Mouse (Mus musculus) MN1 (cell line): ENCODE results near the gene Dock6.
"Not testable (repeated sequence)": the region's sequence is repeated elsewhere in the genome, so short reads cannot be mapped to it uniquely, and the experiment has no call there.

Source experiments
- DNase-seq: peaks from one replicate; pipeline ENCODE4 v3.0.0-alpha.2; 2016; ENCODE audit warnings: low spot score

Gene Dock6

DNA sequence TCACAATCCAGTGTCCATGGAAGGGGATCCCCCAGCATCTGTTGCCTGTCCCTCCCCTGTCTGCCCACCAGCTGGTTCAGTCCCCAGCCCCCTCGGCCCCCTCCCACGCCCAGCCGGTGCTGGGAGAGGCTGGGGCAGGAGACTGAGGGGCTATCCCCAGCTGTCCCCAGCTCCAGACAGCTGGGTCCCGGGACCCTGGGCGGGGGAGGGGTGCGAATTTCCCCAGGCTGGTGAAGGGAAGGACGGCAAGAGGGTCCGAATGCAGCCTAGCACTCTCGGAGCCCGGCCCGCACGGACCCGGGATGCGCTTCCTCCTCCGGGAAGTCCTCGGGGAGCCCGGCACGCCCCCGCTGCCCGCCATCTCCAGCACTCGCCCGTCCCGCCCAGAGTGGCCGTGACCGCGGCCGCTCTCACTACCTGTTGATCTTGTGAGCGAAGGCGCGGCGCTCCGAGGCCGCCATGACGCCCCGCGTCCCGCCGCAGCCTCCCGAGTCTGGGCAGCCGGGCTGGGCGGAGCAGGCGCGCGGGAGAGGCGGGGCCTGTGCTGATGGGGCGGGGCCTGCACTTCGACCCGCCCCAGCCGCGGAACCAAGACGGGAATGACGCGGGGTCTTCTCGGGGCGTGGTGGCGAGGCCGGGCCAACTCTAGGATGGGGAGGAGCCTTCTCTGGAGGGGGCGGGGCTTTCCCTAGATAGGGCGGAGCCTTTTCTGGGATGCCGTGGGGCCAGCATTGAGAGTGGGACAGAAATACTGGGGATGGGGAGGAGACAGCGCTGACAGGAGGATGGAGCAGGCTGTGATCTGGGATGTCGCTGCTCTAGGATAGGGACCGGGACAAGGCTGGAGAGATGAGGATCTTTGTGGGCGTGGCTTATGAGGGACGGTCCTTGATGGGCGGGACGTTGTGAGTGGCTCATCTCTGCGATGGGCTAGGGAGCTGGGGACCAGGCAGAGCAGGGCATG, at the start of gene Dock6:
Gene Dock6 (minus strand): TSS at position 508 of the 964 bp plus-strand sequence.
- DNase-seq = no peak

DNA sequence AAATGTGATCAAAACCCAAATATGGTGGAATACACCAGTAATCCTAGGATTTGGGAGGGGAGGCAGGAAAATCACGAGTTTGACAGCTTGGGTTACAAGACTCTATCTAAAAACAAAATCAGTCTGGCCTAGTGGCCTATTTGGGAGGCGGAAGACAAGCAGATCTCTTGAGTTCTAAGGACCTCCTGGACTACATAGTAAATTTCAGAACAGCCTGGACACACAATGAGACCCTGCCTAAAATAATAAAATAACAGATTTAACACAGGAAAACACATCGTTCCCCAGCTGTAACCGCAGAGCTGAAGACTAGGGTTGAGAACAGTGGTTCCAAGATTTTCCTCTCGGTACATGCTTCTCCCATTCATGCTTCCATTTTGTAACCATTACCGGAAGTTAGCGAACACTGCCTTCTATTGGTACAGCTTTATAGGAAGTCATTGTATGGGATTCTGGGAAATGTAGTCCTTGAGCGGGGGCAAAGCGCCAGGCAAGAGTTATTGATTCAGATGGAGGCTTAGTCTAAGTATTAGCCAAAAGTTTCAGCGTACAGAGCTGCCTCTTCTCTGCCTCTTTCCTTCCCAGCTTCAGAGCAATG, 48.9 kb upstream of the Dock6 start:
- peak; percentile 72 for DNase-seq

DNA sequence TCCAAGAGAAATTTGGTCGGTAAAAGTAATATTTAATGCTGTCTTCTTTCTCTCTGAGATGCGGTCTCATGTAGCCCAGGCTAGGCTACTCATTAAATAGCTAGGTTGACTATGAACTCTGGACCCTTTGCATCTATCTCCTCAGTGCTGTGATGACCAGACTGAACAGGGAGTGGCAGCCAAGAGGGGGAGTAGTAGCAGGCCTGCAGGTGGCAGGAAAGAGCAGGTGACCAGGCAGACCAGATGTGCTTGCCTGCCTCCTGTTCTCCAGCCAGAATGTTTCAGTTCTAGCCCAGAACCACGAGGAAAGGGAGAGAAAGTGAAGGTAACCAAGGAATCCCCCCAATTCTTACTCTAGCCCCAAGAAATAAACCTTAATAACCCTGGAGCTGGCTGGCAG, 36.8 kb upstream of the Dock6 start:
- no peak for DNase-seq

DNA sequence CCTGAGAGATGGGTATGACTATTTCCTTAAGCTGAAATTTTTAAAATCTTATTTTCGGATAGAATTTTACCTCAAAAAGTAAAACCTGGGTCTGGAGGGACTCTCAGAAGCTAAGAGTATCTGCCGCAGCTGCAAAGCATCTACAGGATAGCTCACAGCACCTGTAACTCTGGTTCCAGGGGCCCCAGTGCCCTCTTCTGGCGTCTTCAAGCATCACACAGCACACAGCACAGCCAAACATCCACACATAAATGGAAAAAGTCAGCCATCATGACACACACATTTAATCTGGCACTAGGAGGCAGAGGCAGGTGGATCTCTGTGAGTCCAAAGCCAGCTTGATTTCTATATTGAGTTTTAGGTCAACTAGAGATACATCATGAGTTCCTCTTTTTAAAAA, 24.2 kb upstream of the Dock6 start:
- no peak for DNase-seq

DNA sequence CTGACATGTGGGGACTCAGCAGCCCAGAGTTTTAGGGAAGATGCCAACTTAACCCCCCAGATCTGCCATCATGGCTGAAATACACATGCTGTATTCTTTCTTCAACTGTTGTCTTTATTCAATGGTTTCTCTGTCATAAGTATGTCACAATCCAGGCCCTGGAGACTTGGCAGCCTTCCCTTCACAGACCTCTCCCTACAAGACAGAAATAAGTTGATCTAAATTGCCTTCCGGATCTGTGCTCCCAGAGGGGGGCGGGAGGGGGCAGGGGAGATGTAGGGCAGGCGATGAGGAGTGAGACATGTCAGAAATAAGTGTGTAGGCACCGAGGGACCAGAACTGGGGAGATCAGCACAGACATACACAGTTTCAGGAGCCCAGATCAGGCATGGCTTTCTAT, 19.8 kb upstream of the Dock6 start:
- no peak for DNase-seq

DNA sequence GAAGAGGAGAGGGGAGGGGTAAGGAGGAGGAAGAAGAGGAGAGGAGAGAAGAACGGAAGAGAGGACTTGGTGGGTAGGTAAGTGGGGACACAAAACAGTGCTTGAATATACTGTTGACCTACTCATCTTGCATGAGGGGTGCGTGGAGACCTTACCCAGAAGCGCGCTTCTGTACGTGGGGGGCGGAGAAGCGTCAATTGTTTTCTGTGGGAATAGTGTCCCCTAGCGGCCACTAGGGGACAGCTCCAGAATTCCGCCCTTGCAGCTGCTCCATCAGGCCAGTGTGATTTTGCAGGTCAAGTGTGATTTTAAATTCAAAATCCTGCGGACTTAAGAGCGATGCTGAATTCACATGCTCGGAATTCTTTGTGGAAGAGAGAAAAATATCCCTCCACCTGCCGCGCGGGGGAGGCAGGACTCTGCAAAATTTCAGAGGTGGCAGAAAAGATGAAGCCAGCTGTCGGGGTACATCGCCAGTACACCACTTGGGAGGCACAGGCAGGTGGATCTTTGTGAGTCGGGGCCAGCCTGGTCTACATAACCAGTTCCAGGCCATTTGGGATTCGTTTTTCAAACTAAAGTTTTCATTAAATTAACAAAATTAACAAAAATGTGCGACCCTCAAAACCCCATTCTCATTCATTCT, 18.6 kb upstream of the Dock6 start:
- DNase-seq = peak; percentile 19

DNA sequence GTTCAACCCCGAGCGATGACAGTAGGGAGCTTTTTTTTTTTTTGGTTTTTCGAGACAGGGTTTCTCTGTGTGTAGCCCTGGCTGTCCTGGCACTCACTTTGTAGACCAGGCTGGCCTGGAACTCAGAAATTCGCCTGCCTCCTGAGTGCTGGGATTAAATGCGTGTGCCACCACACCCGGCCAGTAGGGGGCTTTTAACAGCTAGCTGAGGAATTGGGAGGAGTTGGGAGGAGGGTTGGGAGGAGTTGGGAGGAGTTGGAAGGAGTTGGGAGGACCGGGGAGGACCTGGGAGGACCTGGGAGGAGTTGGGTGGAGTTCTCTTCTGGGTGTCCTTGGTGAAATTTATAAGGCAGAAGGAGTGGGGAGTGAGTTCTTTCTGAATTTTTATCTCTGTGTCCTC, 16.9 kb upstream of the Dock6 start:
- not testable (repeated sequence) for DNase-seq

DNA sequence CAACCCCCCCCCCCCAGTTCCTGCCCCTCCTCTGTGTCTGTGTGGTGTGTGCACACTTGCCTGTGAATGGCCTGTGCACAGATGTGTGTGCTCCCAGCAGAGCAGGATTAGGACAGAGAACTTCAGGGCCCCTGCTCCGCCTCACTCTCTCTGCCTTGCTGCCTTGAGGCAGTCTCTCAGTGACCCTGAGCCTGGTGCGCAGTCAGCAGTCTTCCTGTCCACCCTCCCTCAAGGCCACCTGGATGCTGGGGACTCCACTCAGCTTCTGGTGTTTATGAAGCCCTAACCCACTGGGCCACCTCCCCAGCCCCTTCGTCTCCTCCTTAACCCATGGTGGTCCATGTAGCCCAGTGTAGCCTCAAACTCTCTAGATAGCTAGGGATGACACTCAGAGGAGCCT, 15.3 kb upstream of the Dock6 start:
- DNase-seq = no peak

DNA sequence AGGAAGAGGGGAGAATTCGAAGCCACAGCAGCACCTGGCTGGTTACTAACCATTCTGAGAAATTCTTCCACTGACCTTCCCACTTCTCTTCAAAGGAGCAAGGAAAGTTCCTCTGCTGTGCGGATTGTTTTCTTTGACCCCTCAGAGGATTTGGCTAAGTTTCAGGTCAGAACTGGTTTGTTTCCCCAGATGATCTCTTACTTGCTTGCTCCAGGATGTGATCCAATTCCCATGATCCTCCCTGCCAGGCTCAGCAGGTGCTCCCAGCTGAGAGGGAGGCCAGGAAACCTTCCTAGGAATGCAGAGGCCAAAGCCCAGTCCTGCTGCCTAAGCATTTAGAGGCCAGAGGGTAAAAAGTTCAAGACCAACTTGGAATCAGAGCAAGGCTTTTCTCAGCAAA, 14.2 kb upstream of the Dock6 start:
- no peak for DNase-seq

DNA sequence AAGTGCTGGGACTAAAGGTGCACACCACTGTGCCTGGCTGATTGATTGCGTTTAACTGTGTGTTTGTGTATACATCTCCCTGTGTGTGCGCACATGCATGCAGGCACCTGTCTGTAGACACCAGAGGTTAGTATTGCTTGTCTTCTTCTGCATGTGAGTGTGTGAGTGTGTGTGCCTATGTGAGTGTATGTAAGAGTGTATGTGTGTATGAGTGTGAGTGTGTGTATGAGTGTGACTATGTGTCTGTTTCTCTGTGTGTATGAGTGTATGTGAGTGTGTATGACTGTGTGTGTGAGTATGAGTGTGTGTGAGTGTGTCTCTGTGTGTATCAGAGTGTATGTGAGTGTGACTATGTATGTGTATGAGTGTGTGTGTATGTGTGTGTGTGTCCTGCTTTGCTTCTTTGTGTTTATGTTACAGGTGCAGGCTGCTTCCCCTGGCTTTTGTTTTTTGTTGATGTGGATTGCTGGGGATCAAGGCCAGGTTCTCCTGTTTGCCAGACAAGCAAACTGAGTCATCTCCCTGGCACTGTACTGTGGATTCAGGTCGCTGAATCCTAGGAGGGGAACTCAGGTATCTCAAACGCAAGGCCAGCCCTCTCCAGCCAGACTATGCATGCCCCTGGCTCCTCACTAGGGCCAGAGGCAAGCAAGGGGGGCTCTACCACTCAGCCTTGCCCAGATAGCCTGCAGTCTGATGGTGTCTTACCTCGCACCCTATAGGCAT, 13.4 kb upstream of the Dock6 start:
- DNase-seq = no peak

DNA sequence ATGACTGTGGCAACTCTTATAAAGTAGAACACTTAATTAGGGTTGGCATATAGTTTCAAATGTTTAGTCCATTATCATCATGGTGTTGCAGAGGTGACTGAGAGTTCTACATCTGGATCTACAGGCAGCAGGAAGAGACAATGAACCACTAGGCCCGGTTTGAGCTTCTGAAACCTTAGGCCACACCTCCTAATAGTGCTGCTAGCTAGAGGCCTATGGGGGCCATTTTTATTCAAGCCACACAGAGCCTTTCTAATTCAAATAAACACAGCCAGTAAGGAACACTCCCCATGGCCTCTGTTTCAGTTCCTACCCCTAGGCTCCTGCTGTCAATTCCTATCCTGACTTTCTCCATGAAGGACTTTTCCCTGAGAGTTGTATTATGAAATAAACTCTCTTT, 9.7 kb upstream of the Dock6 start:
- no peak for DNase-seq

DNA sequence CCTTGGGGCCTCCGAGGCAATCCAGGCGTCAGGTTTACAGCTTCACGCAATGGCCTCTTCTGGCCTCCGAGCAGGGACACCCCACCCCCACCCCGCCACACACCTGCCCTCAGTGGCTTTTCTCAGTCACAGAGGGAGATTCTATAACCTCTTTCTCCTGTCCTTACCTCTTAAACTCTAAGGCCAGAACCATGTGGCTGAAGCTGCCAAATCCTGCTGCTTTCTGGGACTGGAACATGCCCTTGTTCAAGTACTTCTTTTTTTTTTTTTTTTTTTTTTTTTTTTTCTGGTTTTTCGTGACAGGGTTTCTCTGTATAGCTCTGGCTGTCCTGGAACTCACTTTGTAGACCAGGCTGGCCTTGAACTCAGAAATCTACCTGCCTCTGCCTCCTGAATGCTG, 7.9 kb upstream of the Dock6 start:
- DNase-seq = not testable (repeated sequence)

DNA sequence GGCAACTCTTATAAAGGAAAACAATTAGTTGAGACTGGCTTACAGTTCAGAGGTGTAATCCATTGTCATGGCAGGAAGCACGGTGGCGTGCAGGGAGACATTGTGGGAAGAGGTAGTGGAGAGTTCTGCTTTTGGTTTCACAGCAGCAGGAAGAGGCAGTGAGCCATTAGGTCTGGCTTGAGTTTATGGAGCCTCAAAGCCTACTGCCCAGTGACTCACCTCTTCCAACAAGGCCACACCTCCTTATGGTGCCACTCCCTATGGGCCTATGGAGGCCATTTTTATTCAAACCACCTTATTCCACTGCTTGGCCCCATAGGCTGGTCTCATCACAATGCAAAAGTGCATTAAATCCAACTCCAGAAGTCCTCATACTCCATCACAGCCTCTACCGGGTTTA, 7.2 kb upstream of the Dock6 start:
- no peak for DNase-seq

DNA sequence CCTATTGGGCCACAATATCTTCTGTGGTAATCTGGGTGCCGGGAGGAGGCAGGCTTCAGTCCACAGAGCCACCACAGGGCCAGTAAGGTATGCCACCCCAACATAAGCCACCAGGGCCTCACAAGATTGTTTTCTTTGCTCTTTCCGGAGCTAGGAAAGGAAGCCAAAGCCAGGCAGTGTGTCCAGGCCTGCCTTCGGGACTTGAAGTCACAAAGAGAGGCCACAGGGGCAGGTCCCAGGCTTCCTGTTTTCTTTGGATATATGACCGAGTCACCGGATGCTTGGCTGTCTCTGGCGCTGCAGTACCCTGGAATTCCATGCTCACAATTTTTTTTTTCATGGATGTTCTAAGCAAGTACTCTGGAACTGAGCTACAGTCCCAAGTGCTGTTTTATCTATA, 5.6 kb upstream of the Dock6 start:
- DNase-seq = no peak

DNA sequence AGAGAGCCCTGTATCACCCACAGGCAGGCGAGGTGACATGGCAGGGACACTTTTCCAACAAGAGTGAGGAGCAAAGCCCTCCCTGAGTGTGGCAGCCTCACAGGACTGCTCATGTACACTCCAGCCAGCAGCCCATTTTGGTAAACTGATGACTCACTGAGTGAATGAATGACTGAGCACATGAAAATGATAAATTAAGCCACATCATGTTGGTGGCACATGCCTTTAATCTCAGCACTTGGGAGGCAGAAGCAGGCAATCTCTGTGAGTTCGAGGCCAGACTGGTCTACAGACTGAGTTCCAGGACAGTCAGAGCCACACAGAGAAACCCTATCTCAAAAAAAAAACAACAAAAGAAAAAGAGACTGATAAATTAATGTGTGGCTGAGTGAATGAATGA, 5.1 kb upstream of the Dock6 start:
- no peak for DNase-seq

DNA sequence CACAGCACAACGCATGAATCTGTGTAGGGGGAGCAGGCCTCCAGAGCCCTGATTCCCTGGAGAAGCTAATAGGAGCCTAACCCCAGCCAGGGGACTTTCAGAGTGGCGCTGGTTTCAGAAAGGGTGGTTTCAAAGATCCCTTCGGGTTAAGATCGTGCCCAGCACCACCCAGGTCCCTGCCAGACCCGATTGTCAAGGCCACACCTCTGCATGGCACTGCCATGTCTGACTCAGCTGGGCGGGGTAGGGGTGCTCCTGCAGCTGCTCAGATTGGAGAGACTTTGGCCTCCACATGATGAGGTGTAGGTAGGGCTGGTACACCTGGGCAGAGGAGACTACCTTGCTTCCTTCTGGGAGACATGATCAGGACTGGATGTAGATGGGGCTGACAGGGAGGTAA, 2.5 kb upstream of the Dock6 start:
- no peak for DNase-seq

DNA sequence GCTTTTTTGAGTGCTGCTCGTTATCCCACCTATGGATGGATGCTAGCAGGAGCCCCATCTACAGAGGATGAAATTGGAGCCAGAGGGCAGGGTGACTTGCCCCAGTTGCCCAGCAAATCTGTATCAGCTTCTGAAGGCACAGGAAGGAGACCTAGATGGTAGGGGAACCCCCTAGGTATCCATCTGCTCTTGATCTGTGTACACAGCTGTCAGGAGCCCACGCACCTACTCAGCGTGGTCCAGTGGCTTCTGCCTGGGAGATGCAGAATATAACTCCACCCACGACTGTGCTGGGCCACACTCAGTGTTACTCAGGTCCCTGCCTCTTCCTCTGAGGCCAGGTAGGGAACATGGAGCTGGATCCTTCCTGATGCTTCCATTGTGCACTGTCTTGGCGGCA, 1.5 kb upstream of the Dock6 start:
- no peak for DNase-seq

DNA sequence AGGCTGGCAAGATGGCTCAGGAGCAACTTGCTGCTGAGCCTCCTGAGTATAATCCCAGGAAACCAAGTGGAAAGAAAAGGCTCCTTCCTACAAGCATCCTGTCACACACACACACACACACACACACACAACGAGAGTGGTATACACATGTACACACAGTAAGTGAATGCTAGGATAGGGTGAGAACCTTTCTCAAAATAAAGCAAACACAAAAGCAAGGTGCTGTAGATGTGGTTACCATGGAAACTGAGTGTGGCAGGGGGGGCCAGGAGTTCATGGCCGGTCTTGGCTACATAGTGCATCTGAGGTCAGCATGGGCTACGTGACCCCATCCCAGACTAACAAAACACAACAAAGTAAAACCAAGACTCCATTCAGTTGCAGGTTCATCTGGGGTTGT, 1.4 kb downstream of the Dock6 start:
- DNase-seq = no peak

DNA sequence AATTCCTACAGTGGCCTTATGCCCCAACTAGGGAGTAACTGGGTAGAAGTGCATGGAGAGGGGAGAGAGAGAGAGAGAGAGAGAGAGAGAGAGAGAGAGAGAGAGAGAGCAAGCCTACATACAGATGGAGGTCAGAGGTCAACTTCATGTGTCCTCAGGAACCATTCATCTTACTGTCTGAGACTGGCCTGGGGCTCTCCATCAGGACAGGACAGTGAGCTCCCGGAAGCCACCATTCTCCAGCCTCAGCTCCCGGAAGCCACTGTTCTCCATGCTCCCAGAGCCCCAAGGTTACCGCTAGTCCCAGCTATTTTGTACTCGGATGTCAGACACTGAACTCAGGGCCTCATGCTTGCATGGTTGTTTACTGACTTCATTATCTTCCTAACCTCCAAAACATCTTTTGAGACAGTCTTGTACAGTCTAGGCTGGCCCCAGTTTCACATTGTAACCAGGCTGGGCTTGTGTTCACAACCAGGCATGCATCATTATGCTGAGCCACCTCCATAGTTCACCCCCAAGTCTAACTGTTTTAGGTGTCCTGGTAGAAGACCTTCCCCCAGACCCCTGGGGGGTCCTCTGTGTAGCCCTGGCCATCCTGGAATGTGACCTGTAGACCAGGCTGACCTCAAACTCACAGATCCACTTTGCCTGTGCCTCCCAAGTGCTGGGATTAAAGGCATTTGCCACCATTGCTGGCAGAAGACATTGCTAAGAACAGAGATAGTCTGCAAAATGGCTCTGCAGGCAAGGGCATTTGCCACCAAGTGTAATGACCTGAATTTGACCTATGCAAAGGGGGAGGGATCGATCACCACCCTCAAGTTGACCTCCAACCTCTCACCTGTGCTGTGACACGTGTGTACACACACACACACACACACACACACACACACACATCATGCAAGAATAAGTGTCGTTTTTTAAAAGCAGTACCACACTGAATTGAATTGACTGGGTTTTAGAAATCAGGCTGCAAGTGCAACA, 2.5 kb downstream of the Dock6 start:
- DNase-seq = no peak

DNA sequence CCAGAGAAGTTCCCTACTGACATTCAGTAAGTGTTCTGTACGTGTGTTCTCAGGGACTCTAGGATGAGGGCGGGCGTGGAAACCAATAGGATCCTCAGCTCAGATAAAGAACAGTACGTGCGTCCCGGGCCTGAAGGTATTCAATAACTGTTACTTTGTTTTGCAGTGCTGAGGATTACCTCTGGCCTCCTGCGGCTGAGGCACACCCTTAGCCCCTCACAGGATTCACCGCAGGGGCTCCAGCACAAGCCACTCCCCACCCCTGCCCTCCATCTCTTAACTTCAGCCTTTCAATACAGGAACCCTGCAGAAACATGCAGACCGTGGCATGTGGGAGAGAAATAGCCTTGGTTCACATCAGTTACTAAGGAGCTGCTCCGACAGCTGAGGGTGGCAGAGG, 4.5 kb downstream of the Dock6 start:
- DNase-seq = no peak

DNA sequence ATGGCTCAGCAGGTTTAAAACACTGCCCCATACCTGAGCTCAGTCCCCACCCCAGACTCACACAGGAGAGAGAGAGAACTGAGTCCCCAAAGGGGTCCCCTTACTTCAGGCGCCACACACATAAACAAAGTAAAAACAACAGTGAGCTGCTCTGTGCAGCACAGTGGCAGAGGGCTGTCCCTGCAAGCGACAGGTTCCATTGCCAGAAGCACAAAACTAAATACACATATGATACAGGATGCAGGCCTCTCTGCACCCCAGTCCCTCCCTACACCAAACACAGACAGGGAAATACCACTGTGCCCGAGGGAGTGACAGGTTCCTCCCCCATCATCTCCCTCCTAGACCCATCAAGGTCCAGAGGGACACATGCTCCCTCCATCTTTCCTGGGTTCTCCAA, 5.0 kb downstream of the Dock6 start:
- DNase-seq = peak; percentile 16
